Mouse (Mus musculus) right cerebral cortex, adult 18-20 months (tissue): ENCODE data around the gene Zfp91.

Experiments used
- DNase-seq: peaks from one replicate; pipeline ENCODE4 v3.0.0; 2022; ENCODE audit warnings: mixed read lengths

The Zfp91 gene

GRCm38 (mm10) chr19:12795511-12796327, at the start of gene Zfp91, which contains the start of gene Lpxn:
Gene Zfp91, minus strand, starts transcription at chr19:12796126.
Gene Lpxn, plus strand, starts transcription at chr19:12796193.
- DNase-seq: peak; percentile 98

GRCm38 (mm10) chr19:12838507-12838906, 42.6 kb upstream of the Zfp91 start:
- DNase-seq: peak; percentile 7

GRCm38 (mm10) chr19:12833625-12834024, 37.7 kb upstream of the Zfp91 start:
- peak; percentile 14 for DNase-seq

GRCm38 (mm10) chr19:12831559-12831958, 35.6 kb upstream of the Zfp91 start:
- no peak for DNase-seq

GRCm38 (mm10) chr19:12830823-12831430, 35.0 kb upstream of the Zfp91 start:
- DNase-seq: no peak

- no peak for DNase-seq
These were observed 28.6 kb upstream of the Zfp91 start for GRCm38 (mm10) chr19:12824549-12824948.

- DNase-seq: peak; percentile 26
These were observed 24.5 kb upstream of the Zfp91 start for GRCm38 (mm10) chr19:12820383-12820782.

GRCm38 (mm10) chr19:12818507-12818906, 22.6 kb upstream of the Zfp91 start:
- no peak for DNase-seq

GRCm38 (mm10) chr19:12813883-12814282, 18.0 kb upstream of the Zfp91 start:
- no peak for DNase-seq

GRCm38 (mm10) chr19:12812644-12813364, 16.9 kb upstream of the Zfp91 start:
- no peak for DNase-seq

- no peak for DNase-seq
These were observed 10.3 kb upstream of the Zfp91 start for GRCm38 (mm10) chr19:12806214-12806613.

GRCm38 (mm10) chr19:12805730-12806129, 9.8 kb upstream of the Zfp91 start:
- no peak for DNase-seq

GRCm38 (mm10) chr19:12804237-12804636, 8.3 kb upstream of the Zfp91 start:
- no peak for DNase-seq

GRCm38 (mm10) chr19:12802830-12803229, 6.9 kb upstream of the Zfp91 start:
- DNase-seq: peak; percentile 77

GRCm38 (mm10) chr19:12801046-12801445, 5.1 kb upstream of the Zfp91 start:
- DNase-seq: no peak

- no peak for DNase-seq
These were observed 4.7 kb upstream of the Zfp91 start for GRCm38 (mm10) chr19:12800621-12801020.

- DNase-seq: no peak
These were observed 3.2 kb upstream of the Zfp91 start for GRCm38 (mm10) chr19:12799081-12799480.

GRCm38 (mm10) chr19:12798404-12798803, 2.5 kb upstream of the Zfp91 start:
- no peak for DNase-seq

- DNase-seq: peak; percentile 21
These were observed 1.1 kb upstream of the Zfp91 start for GRCm38 (mm10) chr19:12797071-12797470.

- peak; percentile 60 for DNase-seq
These were observed 504 bp upstream of the Zfp91 start for GRCm38 (mm10) chr19:12796328-12796931.

GRCm38 (mm10) chr19:12795110-12795509, 816 bp downstream of the Zfp91 start:
- DNase-seq: no peak

GRCm38 (mm10) chr19:12794056-12795044, 1.6 kb downstream of the Zfp91 start:
- DNase-seq: peak; percentile 95
